Mouse (Mus musculus) intestine, embryonic 15.5 days (tissue): ENCODE results near the gene Bcas3. TPM values are rescaled to one million over a fixed set of nuclear protein-coding genes. Genes with fewer than 3 reads are reported as not detected.

Experiments used
- ATAC-seq: fragments of 200-750 bp; cut with Nextera tagmentation; 2 replicates; pipeline ENCODE4 v1.8.0; 2017; ENCODE audit warnings: moderate TSS enrichment, moderate library complexity
- H3K27ac ChIP-seq: fragments of 300-500 bp; sonication (generic); 2 replicates; pipeline ENCODE4 v1.5.1; 2015; ENCODE audit warnings: mild to moderate bottlenecking, inconsistent platforms
- H3K27me3 ChIP-seq: fragments of 300-500 bp; sonication (generic); replicated peaks from 2 replicates; pipeline ENCODE4 v1.6.1; 2015; ENCODE audit warnings: inconsistent platforms
- H3K36me3 ChIP-seq: fragments of 300-500 bp; sonication (generic); 2 replicates; pipeline ENCODE4 v1.6.1; 2015; ENCODE audit warnings: inconsistent platforms
- H3K4me1 ChIP-seq: fragments of 300-500 bp; sonication (generic); replicated peaks from 2 replicates; pipeline ENCODE4 v1.6.1; 2015; ENCODE audit warnings: inconsistent platforms
- H3K4me2 ChIP-seq: fragments of 300-500 bp; sonication (generic); replicated peaks from 2 replicates; pipeline ENCODE4 v1.6.1; 2015; ENCODE audit warnings: mild to moderate bottlenecking, inconsistent platforms
- H3K4me3 ChIP-seq: fragments of 300-500 bp; sonication (generic); replicated peaks from 2 replicates; pipeline ENCODE4 v1.5.1; 2015; ENCODE audit warnings: inconsistent platforms
- H3K9ac ChIP-seq: fragments of 300-500 bp; sonication (generic); 2 replicates; pipeline ENCODE4 v1.6.1; 2015; ENCODE audit warnings: inconsistent platforms
- H3K9me3 ChIP-seq: fragments of 300-500 bp; sonication (generic); 2 replicates; pipeline ENCODE4 v1.6.1; 2016; ENCODE audit warnings: inconsistent platforms
- WGBS: fragments of 180-500 bp; shearing (Covaris S2); methylation state at CpG from one replicate; pipeline ENCODE4 v1.1.7; 2015; 5-methylcytosine and 5-hydroxymethylcytosine counted together
- polyA plus RNA-seq: library from polyadenylated mRNA; unstranded; fragments of >200 nt; fragmentation: Nextera tagmentation; extraction: Ambion mirVana; gene quantifications from 2 replicates; pipeline ENCODE4 v1.2.1, GENCODE M21; 2015

The Bcas3 gene
- polyA plus RNA-seq, 1 experiment from 2014 or later, result 14.7 TPM

DNA sequence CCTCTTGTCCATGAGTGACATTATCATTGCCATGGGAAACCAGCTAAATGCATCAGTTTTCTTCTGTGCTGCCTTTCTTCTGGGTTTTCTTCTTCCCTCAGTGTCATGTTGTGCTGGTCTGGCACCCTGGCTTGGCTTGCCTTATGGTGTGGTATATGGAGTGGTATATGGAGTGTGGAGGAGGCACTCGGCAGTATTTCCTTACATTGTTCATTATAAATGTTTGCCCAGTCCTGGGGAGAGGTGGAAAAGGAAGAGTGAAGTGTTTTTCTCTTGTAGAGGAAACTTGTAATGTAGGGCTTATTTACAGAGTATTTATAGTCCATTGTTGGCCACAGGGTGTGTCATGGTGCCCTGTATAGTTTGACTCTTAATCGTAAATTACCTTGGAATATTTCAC, 212.1 kb downstream of the Bcas3 start:
- Histone ChIP-seq H3K27ac (no peak overlapping the region), H3K27me3 (no peaks in the 10 kb centered on the region), H3K9me3 (no peaks in the 10 kb centered on the region), H3K4me3 (no peak overlapping the region), H3K4me2 (no peak overlapping the region), H3K4me1 (no peaks in the 10 kb centered on the region), H3K9ac (no peak overlapping the region), H3K36me3 (no peaks in the 10 kb centered on the region)
- ATAC-seq, result no peak
- 66% methylated on average over 2 of the region's 2 CpGs for WGBS

DNA sequence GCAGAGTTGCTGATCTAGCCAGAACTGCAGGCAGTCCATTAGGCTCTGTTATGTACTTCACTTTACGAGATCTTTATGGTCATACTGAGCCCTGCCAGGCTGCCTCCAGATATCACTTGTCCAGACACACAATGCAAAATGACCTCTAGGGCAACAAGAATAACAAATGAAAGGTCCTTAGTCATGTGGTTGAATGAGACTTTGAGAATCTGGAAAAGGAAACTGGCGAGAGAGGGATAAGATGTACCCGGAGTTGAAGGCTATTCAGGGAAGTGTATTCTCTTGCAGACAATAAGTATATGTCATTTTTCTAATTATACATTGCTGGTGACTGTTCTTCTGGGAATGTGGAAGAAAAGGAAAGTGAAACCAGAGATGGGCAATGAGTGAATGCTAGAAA, 218.1 kb downstream of the Bcas3 start:
- H3K36me3 ChIP-seq, result no peaks in the 10 kb centered on the region
- H3K27ac ChIP-seq, result no peak overlapping the region
- H3K4me3 ChIP-seq, result no peak overlapping the region
- H3K4me1 ChIP-seq, result 0 out of 2 replicates have a peak, but pooled peaks cover 8% of the 10 kb centered on the region
- ATAC-seq, result no peak
- 63% methylated on average over 3 of the region's 3 CpGs for WGBS
- no peak overlapping the region for H3K4me2 ChIP-seq
- no peaks in the 10 kb centered on the region for H3K9me3 ChIP-seq
- H3K9ac ChIP-seq, result no peak overlapping the region
- H3K27me3 ChIP-seq, result no peaks in the 10 kb centered on the region

DNA sequence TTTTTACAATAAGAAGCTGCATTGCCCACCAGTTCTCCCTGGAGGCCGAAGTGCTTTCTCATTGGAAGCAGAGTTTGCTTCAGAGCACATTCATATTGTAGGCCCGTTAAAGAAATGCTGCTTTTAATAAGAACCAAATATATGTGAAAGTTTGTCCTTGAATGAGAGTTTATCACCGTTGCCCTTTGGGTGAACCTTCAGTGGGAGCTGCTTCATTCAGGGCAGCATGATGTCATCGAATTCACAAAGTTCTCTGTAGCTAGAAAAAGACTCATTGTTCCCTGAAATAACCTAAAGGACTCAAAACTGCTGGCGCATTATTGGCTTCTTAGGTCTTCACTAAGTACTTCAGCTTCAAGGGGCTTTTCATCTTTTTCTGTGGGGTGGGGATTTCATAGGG, 219.0 kb downstream of the Bcas3 start:
- Histone ChIP-seq H3K4me1 (0 out of 2 replicates have a peak, but pooled peaks cover 8% of the 10 kb centered on the region), H3K4me3 (no peak overlapping the region), H3K9ac (no peak overlapping the region), H3K27ac (no peak overlapping the region; the same call in 1 of the 2 replicates), H3K9me3 (no peaks in the 10 kb centered on the region), H3K27me3 (no peaks in the 10 kb centered on the region), H3K36me3 (no peaks in the 10 kb centered on the region), H3K4me2 (no peak overlapping the region)
- no peak for ATAC-seq
- WGBS, result 52% methylated on average over 5 of the region's 5 CpGs

DNA sequence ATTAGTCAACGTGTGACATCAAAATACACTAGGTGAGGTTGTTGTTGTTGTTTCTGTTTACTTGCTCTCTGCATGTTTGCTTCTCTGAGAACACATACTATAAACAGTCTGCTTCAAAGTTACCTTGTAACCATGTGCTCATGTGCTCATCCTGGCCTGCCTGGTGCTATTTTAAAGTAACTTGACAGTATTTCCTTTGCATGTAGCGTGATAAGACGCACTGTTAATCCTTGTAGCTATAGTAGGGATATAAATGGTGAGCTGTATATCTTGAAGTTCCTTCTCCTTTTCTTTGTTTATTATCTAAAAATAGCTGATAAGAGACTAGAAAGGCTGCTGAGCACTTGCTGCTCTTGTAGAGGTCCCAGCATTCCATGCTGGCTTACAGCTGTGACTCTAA, 219.6 kb downstream of the Bcas3 start:
- no peak overlapping the region; the same call in 1 of the 2 replicates for H3K27ac ChIP-seq
- 47% methylated on average over 3 of the region's 3 CpGs for WGBS
- H3K9ac ChIP-seq, result no peak overlapping the region
- no peak overlapping the region for H3K4me2 ChIP-seq
- H3K4me1 ChIP-seq, result peaks cover 9% of the 10 kb centered on the region
- ATAC-seq, result no peak
- H3K9me3 ChIP-seq, result no peaks in the 10 kb centered on the region
- H3K4me3 ChIP-seq, result no peak overlapping the region
- no peaks in the 10 kb centered on the region for H3K27me3 ChIP-seq
- no peaks in the 10 kb centered on the region for H3K36me3 ChIP-seq

DNA sequence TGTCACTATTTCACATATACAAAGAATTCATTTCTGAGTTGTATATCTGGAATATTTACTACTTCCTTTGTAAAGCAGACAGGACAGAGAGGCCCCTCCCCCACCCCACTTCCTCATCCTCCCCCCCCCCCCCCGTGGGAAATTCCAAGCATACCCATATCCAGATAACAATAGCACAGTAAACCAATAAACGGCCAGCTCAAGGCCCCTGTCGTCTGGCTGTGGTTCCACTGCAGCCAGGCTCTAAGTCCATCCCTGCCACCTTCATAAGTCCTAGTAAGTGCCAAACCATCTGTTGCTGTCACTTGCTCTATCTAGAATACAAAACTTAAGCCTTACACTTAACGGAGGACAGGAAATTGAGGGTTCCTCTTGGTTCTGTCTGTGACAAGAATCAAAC, 221.5 kb downstream of the Bcas3 start:
- ATAC-seq, result peak; percentile 39; the same call in 1 of the 2 replicates
- Histone ChIP-seq H3K9ac (no peak overlapping the region), H3K4me2 (no peak overlapping the region), H3K9me3 (no peaks in the 10 kb centered on the region), H3K27ac (no peak overlapping the region), H3K4me1 (peaks cover 15% of the 10 kb centered on the region), H3K36me3 (no peaks in the 10 kb centered on the region), H3K27me3 (no peaks in the 10 kb centered on the region), H3K4me3 (no peak overlapping the region)
- WGBS, result 3% methylated on average over 4 of the region's 4 CpGs

DNA sequence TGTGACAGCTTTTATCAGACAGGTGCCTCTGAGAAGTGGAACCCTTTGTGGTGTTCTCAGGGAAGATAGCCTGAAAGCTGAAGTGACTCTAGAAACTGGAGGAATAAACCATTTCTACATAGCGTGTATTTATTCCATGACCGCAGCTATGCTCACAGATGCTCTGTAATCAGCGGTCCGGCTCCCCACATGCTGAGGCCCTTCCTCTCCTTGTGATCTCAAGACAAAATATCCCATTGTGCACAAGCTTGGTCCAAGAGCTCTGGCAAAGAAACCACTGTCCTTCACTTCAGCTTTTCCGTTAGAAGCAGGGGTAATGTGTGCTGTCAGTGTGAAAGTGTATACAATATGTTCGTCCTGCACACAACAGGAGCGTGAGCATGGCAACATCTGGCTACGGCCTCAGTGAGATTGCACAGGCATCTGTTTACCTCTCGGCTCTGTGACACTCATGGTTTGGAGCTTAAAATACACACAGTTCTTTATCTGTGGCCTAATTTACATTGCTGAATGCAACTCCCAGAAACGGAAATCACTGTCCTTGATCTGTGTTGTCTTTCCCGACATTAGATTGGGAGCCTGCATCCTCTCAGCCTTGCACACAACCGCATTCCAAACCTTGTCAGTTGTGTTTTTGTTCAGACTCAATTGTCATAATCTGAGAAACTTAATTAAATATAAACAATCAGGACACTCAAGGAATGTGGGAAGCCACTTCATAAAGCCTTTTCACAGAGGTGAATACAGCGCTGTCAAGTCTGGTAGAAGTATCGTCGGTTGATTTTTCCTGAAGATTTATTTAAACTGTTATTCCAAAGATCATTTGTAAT, 225.1 kb downstream of the Bcas3 start:
- Histone ChIP-seq H3K9ac (no peak overlapping the region), H3K4me2 (no peak overlapping the region), H3K27ac (0 out of 2 replicates have a peak overlapping the region, but pooled peaks have one; percentile 36), H3K4me1 (peaks cover 9% of the 10 kb centered on the region), H3K36me3 (no peaks in the 10 kb centered on the region), H3K4me3 (no peak overlapping the region), H3K9me3 (no peaks in the 10 kb centered on the region), H3K27me3 (no peaks in the 10 kb centered on the region)
- ATAC-seq, result no peak; the same call in 1 of the 2 replicates
- WGBS, result 38% methylated on average over 15 of the region's 15 CpGs

DNA sequence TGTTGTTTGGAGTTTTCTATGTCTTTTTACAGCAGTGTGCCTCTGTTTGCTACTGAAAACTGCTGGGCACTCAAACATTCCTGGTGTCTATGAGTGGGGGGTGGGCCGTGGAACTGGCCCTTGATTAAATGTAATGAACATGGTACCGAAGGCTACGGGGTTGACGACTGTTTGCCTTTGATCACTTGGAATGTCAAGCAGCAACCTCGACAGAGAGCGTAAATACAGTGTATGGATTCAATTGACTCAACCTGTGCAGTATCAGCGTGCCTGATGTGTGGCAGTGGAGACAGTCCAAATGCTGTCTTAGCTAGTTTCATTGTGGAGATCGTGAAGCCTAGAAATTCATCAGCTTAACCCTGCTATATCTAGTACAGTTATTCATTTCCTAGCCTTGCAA, 231.1 kb downstream of the Bcas3 start:
- H3K4me2 ChIP-seq, result no peak overlapping the region
- no peaks in the 10 kb centered on the region for H3K27me3 ChIP-seq
- ATAC-seq, result no peak
- H3K4me1 ChIP-seq, result no peaks in the 10 kb centered on the region
- no peaks in the 10 kb centered on the region for H3K36me3 ChIP-seq
- H3K9me3 ChIP-seq, result no peaks in the 10 kb centered on the region
- H3K9ac ChIP-seq, result no peak overlapping the region
- H3K4me3 ChIP-seq, result no peak overlapping the region
- H3K27ac ChIP-seq, result no peak overlapping the region
- 39% methylated on average over 8 of the region's 8 CpGs for WGBS

DNA sequence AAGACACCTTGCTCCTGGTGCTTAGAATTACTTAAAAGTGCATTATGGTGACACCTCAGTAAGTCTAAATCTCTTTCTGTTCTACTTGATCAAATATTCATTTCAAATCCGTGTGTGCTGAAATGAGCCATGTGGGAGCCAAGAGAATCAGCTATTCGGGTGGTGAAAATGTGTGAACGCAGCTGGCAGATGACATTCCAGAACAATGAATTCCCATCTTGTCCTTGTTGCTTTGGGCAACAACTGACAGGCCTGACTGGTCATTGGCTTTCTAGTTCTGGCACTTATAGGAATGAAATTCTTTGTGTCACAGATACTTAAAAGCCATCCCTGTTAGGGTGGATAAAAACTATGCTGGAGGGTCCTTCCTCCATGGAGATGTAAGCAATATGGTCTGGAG, 240.7 kb downstream of the Bcas3 start:
- H3K27me3 ChIP-seq, result no peaks in the 10 kb centered on the region
- no peak overlapping the region for H3K4me3 ChIP-seq
- no peak overlapping the region for H3K27ac ChIP-seq
- no peaks in the 10 kb centered on the region for H3K9me3 ChIP-seq
- no peak overlapping the region for H3K4me2 ChIP-seq
- no peak for ATAC-seq
- no peak overlapping the region for H3K9ac ChIP-seq
- H3K4me1 ChIP-seq, result no peaks in the 10 kb centered on the region
- 83% methylated on average over 3 of the region's 3 CpGs for WGBS
- H3K36me3 ChIP-seq, result no peaks in the 10 kb centered on the region

DNA sequence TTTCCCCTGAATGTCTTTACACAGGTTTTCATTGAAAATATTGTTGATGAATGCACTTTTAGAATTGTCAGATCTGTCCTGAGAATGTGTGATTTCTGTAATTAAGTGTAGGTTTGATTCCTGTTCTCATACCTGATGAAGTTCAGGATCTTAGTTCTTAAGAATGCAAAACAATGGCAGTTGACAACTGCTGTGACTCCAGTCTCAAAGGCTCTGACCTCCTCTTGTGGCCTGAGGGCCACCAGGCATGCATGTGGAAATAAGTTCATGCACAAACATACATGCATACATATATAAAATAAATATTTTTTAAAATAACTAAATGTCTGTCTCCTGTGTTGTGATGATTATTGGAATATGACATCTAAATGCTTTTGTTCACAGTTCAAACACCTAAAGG, 246.3 kb downstream of the Bcas3 start:
- Histone ChIP-seq H3K4me1 (no peaks in the 10 kb centered on the region), H3K4me3 (no peak overlapping the region), H3K4me2 (no peak overlapping the region), H3K36me3 (no peaks in the 10 kb centered on the region), H3K9me3 (no peaks in the 10 kb centered on the region), H3K9ac (no peak overlapping the region), H3K27me3 (no peaks in the 10 kb centered on the region), H3K27ac (no peak overlapping the region)
- ATAC-seq, result no peak

DNA sequence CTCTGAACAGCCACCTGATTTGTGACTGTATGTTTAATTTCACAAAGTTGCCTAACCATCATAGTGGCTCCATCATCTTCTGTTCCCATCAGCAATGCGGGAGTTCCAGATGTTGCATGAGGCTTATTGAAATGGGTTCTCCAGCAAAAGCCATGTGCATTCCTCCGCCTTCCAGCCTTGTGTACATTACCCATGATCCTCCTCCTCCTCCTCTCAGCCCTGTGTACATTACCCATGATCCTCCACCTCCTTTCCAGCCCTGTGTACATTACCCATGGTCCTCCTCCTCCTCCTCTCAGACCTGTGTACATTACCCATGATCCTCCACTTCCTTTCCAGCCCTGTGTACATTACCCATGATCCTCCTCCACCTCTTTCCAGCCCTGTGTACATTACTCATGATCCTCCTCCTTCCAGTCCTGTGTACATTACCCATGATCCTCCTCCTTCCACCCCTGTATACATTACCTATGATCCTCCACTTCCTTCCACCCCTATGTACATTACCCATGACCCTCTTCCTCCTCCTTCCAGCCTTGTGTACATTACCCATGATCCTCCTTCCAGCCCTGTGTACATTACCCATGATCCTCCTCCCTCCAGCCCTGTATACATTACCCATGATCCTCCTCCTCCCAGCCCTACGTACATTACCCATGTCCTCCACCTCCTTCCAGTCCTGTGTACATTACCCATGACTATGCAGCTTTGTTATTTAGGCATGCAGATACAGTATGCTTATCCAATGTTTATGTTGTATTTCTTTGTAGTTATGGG, 250.8 kb downstream of the Bcas3 start:
- Histone ChIP-seq H3K9me3 (no peaks in the 10 kb centered on the region), H3K4me1 (no peaks in the 10 kb centered on the region), H3K36me3 (no peaks in the 10 kb centered on the region), H3K4me2 (no peak overlapping the region), H3K4me3 (no peak overlapping the region), H3K9ac (no peak overlapping the region), H3K27ac (no peak overlapping the region), H3K27me3 (no peaks in the 10 kb centered on the region)
- 94% methylated on average over 3 of the region's 3 CpGs for WGBS
- ATAC-seq, result no peak

DNA sequence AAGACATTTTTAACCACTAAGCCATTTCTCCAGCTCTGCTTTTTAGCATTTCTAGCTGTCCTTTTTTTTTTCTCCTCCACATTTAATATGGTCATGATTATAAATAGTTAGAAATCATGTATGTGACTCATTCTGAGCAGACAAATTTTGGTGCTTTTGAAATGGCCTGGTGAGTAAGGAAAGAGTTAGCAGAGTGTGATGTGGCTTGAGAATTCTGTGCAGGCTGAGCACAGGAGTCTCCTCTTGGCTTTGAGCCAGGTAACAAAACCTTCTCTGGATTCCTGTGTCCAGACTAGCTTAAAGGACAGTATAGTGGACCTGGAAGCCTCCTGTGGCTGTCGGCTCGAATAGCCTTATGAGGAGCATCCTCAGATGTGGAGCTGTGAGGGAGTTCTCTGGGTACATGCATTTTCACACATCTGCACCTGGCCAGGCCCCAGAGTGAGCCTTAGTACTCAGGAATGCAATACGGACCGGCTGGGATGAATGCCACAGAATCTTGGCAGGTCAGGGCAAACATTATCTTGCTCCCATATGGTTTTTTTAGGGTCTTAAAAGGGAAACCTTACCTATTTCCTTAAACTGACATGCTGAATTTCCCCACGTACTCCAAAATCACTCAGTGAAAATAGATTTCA, 256.5 kb downstream of the Bcas3 start:
- 42% methylated on average over 5 of the region's 5 CpGs for WGBS
- no peaks in the 10 kb centered on the region for H3K9me3 ChIP-seq
- no peak for ATAC-seq

DNA sequence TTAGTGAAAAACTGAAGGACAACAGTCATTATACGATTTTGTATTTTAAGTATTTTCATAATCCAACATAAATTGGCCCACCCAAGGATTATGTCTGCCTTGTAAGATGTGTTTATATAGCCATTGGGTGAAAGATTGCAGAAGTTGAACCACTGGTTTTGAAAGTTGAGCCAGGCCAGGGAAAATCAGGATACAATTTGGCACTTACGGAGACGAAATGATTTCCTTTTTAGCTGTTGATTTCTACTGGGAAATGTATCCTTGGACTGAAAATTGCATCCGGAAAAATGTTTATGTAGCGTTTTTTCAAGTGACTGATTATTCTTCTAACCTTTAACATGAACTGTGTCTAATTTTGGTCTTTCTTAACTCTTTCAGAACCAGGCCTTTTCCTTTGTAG, 260.1 kb downstream of the Bcas3 start:
- no peak overlapping the region for H3K9ac ChIP-seq
- H3K36me3 ChIP-seq, result no peaks in the 10 kb centered on the region
- no peak for ATAC-seq
- H3K4me1 ChIP-seq, result peaks cover 7% of the 10 kb centered on the region
- no peaks in the 10 kb centered on the region for H3K27me3 ChIP-seq
- H3K27ac ChIP-seq, result 0 out of 2 replicates have a peak overlapping the region, but pooled peaks have one; percentile 15
- no peaks in the 10 kb centered on the region for H3K9me3 ChIP-seq
- WGBS, result 30% methylated on average over 5 of the region's 5 CpGs
- no peak overlapping the region for H3K4me2 ChIP-seq
- no peak overlapping the region for H3K4me3 ChIP-seq

More for the DNA sequence above, 256.5 kb downstream of the Bcas3 start:
- Histone ChIP-seq H3K27me3 (no peaks in the 10 kb centered on the region), H3K36me3 (no peaks in the 10 kb centered on the region), H3K27ac (no peak overlapping the region), H3K4me1 (peaks cover 7% of the 10 kb centered on the region), H3K9ac (no peak overlapping the region), H3K4me2 (no peak overlapping the region), H3K4me3 (no peak overlapping the region)
